Mouse (Mus musculus): ENCODE measurements around the gene Smarca4. TPM values are rescaled to one million over a fixed set of nuclear protein-coding genes. Genes with fewer than 3 reads are reported as not detected.

The Smarca4 gene
- polyA plus RNA-seq, 1 experiment from 2014 or later: 22.1 TPM

- H3K27ac ChIP-seq (ENCODE audit: low read depth, low read length): peak overlapping the region; percentile 97
- WGBS: under 1% methylated on average over 18 of the region's 18 CpGs
- no peak for TF ChIP-seq CTCF (IDR thresholded peaks at IDR 0.05; ENCODE audit: low read depth)
- peak overlapping the region; percentile 77 for H3K4me2 ChIP-seq (replicated peaks; ENCODE audit: low read depth)
- no peaks in the 10 kb centered on the region for H3K9me3 ChIP-seq (ENCODE audit: control insufficient read depth)
- H3K9ac ChIP-seq (ENCODE audit: low read depth, low read length): peak overlapping the region; percentile 74
- peaks cover 9% of the 10 kb centered on the region for H3K4me1 ChIP-seq (replicated peaks; ENCODE audit: control insufficient read depth, insufficient read depth, low read length)
- peak overlapping the region; percentile 79 for H3K4me3 ChIP-seq (ENCODE audit: low read depth, low read length)
- no peaks in the 10 kb centered on the region for H3K27me3 ChIP-seq (replicated peaks; ENCODE audit: control insufficient read depth, insufficient read depth, low read length)
- no peaks in the 10 kb centered on the region; the same call in 1 of the 2 replicates for H3K36me3 ChIP-seq (ENCODE audit: control insufficient read depth, insufficient read depth)
- ATAC-seq: peak; percentile 82
Measured at GRCm38 (mm10) chr9:21724147-21724536, 108.2 kb downstream of the Smarca4 start.

GRCm38 (mm10) chr9:21725224-21726121 lies 109.5 kb downstream of the Smarca4 start:
- H3K27ac ChIP-seq (ENCODE audit: low read depth, low read length): peak overlapping the region; percentile 97
- H3K36me3 ChIP-seq (ENCODE audit: control insufficient read depth, insufficient read depth): no peaks in the 10 kb centered on the region; the same call in 1 of the 2 replicates
- no peak for ATAC-seq
- no peaks in the 10 kb centered on the region for H3K9me3 ChIP-seq (ENCODE audit: control insufficient read depth)
- 26% methylated on average over 23 of the region's 23 CpGs for WGBS
- TF ChIP-seq CTCF (IDR thresholded peaks at IDR 0.05; ENCODE audit: low read depth): no peak
- H3K9ac ChIP-seq (ENCODE audit: low read depth, low read length): peak overlapping the region; percentile 74
- H3K27me3 ChIP-seq (replicated peaks; ENCODE audit: control insufficient read depth, insufficient read depth, low read length): no peaks in the 10 kb centered on the region
- H3K4me1 ChIP-seq (replicated peaks; ENCODE audit: control insufficient read depth, insufficient read depth, low read length): peaks cover 9% of the 10 kb centered on the region
- H3K4me3 ChIP-seq (ENCODE audit: low read depth, low read length): peak overlapping the region; percentile 79
- peak overlapping the region; percentile 77 for H3K4me2 ChIP-seq (replicated peaks; ENCODE audit: low read depth)

- WGBS: 36% methylated on average over 14 of the region's 14 CpGs
- peak overlapping the region; percentile 60; the same call in 1 of the 2 replicates for H3K27ac ChIP-seq (ENCODE audit: low read depth, low read length)
- ATAC-seq: no peak
- H3K27me3 ChIP-seq (replicated peaks; ENCODE audit: control insufficient read depth, insufficient read depth, low read length): no peaks in the 10 kb centered on the region
- H3K36me3 ChIP-seq (ENCODE audit: control insufficient read depth, insufficient read depth): no peaks in the 10 kb centered on the region; the same call in none of the 2 replicates
- H3K9me3 ChIP-seq (ENCODE audit: control insufficient read depth): no peaks in the 10 kb centered on the region
- peaks cover 9% of the 10 kb centered on the region for H3K4me1 ChIP-seq (replicated peaks; ENCODE audit: control insufficient read depth, insufficient read depth, low read length)
- peak overlapping the region; percentile 77 for H3K4me2 ChIP-seq (replicated peaks; ENCODE audit: low read depth)
- H3K9ac ChIP-seq (ENCODE audit: low read depth, low read length): peak overlapping the region; percentile 51; the same call in 1 of the 2 replicates
- H3K4me3 ChIP-seq (ENCODE audit: low read depth, low read length): peak overlapping the region; percentile 79
- TF ChIP-seq CTCF (IDR thresholded peaks at IDR 0.05; ENCODE audit: low read depth): no peak
Measured at GRCm38 (mm10) chr9:21726218-21726975, 110.4 kb downstream of the Smarca4 start.

GRCm38 (mm10) chr9:21728261-21728832 lies 112.4 kb downstream of the Smarca4 start:
- WGBS: 64% methylated on average over 10 of the region's 10 CpGs
- H3K4me2 ChIP-seq (replicated peaks; ENCODE audit: low read depth): 0 out of 2 replicates have a peak overlapping the region, but pooled peaks have one; percentile 13

GRCm38 (mm10) chr9:21729264-21729663 lies 113.3 kb downstream of the Smarca4 start:
- Histone ChIP-seq H3K27me3 (replicated peaks; ENCODE audit: control insufficient read depth, insufficient read depth, low read length) (no peaks in the 10 kb centered on the region), H3K9ac (ENCODE audit: low read depth, low read length) (no peak overlapping the region), H3K36me3 (ENCODE audit: control insufficient read depth, insufficient read depth) (peaks cover 27% of the 10 kb centered on the region), H3K4me2 (replicated peaks; ENCODE audit: low read depth) (0 out of 2 replicates have a peak overlapping the region, but pooled peaks have one; percentile 13), H3K4me3 (ENCODE audit: low read depth, low read length) (no peak overlapping the region), H3K4me1 (replicated peaks; ENCODE audit: control insufficient read depth, insufficient read depth, low read length) (peaks cover 9% of the 10 kb centered on the region), H3K9me3 (ENCODE audit: control insufficient read depth) (no peaks in the 10 kb centered on the region), H3K27ac (ENCODE audit: low read depth, low read length) (peak overlapping the region; percentile 58)
- ATAC-seq: peak; percentile 46
- TF ChIP-seq CTCF (IDR thresholded peaks at IDR 0.05; ENCODE audit: low read depth): no peak
- 31% methylated on average over 7 of the region's 7 CpGs for WGBS

More at GRCm38 (mm10) chr9:21728261-21728832, 112.4 kb downstream of the Smarca4 start:
- H3K4me1 ChIP-seq (replicated peaks; ENCODE audit: control insufficient read depth, insufficient read depth, low read length): peaks cover 9% of the 10 kb centered on the region
- no peaks in the 10 kb centered on the region for H3K9me3 ChIP-seq (ENCODE audit: control insufficient read depth)
- H3K36me3 ChIP-seq (ENCODE audit: control insufficient read depth, insufficient read depth): peaks cover 18% of the 10 kb centered on the region
- H3K9ac ChIP-seq (ENCODE audit: low read depth, low read length): no peak overlapping the region
- H3K27me3 ChIP-seq (replicated peaks; ENCODE audit: control insufficient read depth, insufficient read depth, low read length): no peaks in the 10 kb centered on the region
- H3K27ac ChIP-seq (ENCODE audit: low read depth, low read length): peak overlapping the region; percentile 58
- TF ChIP-seq CTCF (IDR thresholded peaks at IDR 0.05; ENCODE audit: low read depth): no peak
- H3K4me3 ChIP-seq (ENCODE audit: low read depth, low read length): no peak overlapping the region
- ATAC-seq: no peak

Data from intestine, postnatal 0 days (tissue).